Mouse (Mus musculus) embryonic fibroblast, embryonic 13.5 days (primary cell): ENCODE data around the gene Tma7. TPM values are rescaled to one million over a fixed set of nuclear protein-coding genes. Genes with fewer than 3 reads are reported as not detected.
A peak's percentile ranks its signal among the peaks of the same experiment; 100 is the strongest.

ENCODE experiments used
- H3K27ac ChIP-seq: 2 replicates; pipeline ENCODE4 v1.5.1; 2012; ENCODE audit warnings: low read length, control low read depth, inconsistent platforms; ENCODE audit not compliant: insufficient read depth
- H3K4me1 ChIP-seq: 2 replicates; pipeline ENCODE4 v1.6.1; 2011; ENCODE audit warnings: low read length; ENCODE audit not compliant: control insufficient read depth, insufficient read depth
- H3K4me3 ChIP-seq: 2 replicates; pipeline ENCODE4 v1.5.1; 2011; ENCODE audit warnings: mild to moderate bottlenecking, control low read depth, low read length; ENCODE audit not compliant: insufficient read depth
- CTCF ChIP-seq: IDR thresholded peaks from 2 replicates; pipeline ENCODE4 v1.5.1; 2011; ENCODE audit warnings: mild to moderate bottlenecking, control low read depth, low read length, moderate library complexity, borderline replicate concordance; ENCODE audit not compliant: insufficient read depth
- POLR2A ChIP-seq: IDR thresholded peaks from 2 replicates; pipeline ENCODE4 v1.6.1; 2011; ENCODE audit warnings: low read depth, mild to moderate bottlenecking, control low read depth, low read length, moderate library complexity
- polyA plus RNA-seq: library from polyadenylated mRNA; stranded (reverse); fragments of >200 nt; gene quantifications from 2 replicates; pipeline ENCODE4 v1.2.4, GENCODE M21; 2011; ENCODE audit warnings: low read depth; ENCODE audit not compliant: missing spikeins, insufficient read length

Tma7 gene
- polyA plus RNA-seq, 1 experiment = 552 TPM

GRCm38 (mm10) chr9:109038086-109038895, 44.1 kb downstream of the Tma7 start, which contains the start of gene Shisa5:
Gene Shisa5 (plus strand): TSS chr9:109038565.
- Histone ChIP-seq H3K27ac (peak within 1 kb of the TSS; percentile 74), H3K4me1 (peaks cover 17% of the 10 kb centered on the region; the same call in 1 of the 2 replicates), H3K4me3 (peak within 1 kb of the TSS; percentile 82)
- TF ChIP-seq CTCF = no peak
- TF ChIP-seq POLR2A = peak; percentile 96

- no peak for TF ChIP-seq POLR2A
- TF ChIP-seq CTCF = no peak
- Histone ChIP-seq H3K4me1 (no peaks in the 10 kb centered on the region), H3K27ac (no peak overlapping the region), H3K4me3 (no peak overlapping the region)
Observed at GRCm38 (mm10) chr9:109032435-109032834, 50.0 kb downstream of the Tma7 start.

GRCm38 (mm10) chr9:109031686-109032085, 50.7 kb downstream of the Tma7 start:
- H3K4me3 ChIP-seq = no peak overlapping the region
- no peak for TF ChIP-seq POLR2A
- no peak for TF ChIP-seq CTCF
- no peak overlapping the region for H3K27ac ChIP-seq
- H3K4me1 ChIP-seq = no peaks in the 10 kb centered on the region

- no peak overlapping the region for H3K4me3 ChIP-seq
- no peak for TF ChIP-seq CTCF
- no peak overlapping the region for H3K27ac ChIP-seq
- H3K4me1 ChIP-seq = no peaks in the 10 kb centered on the region
Observed at GRCm38 (mm10) chr9:109031001-109031400, 51.4 kb downstream of the Tma7 start.

- Histone ChIP-seq H3K4me1 (no peaks in the 10 kb centered on the region), H3K4me3 (no peak overlapping the region), H3K27ac (no peak overlapping the region)
- no peak for TF ChIP-seq POLR2A
- no peak for TF ChIP-seq CTCF
Observed at GRCm38 (mm10) chr9:109030312-109030711, 52.1 kb downstream of the Tma7 start.

- Histone ChIP-seq H3K27ac (no peak overlapping the region), H3K4me3 (no peak overlapping the region), H3K4me1 (no peaks in the 10 kb centered on the region)
- no peak for TF ChIP-seq POLR2A
- TF ChIP-seq CTCF = no peak
Observed at GRCm38 (mm10) chr9:109028919-109029318, 53.5 kb downstream of the Tma7 start.

GRCm38 (mm10) chr9:109028421-109028820, 54.0 kb downstream of the Tma7 start:
- Histone ChIP-seq H3K27ac (no peak overlapping the region), H3K4me1 (no peaks in the 10 kb centered on the region), H3K4me3 (no peak overlapping the region)
- TF ChIP-seq CTCF (no peak), POLR2A (no peak)

- H3K4me1 ChIP-seq = no peaks in the 10 kb centered on the region
- H3K27ac ChIP-seq = no peak overlapping the region
- no peak for TF ChIP-seq CTCF
- TF ChIP-seq POLR2A = no peak
- H3K4me3 ChIP-seq = no peak overlapping the region
Observed at GRCm38 (mm10) chr9:109027521-109027920, 54.9 kb downstream of the Tma7 start.

Other genes with a start within 250 kb of the Tma7 start
- gene Slc26a6, start 229.3 kb downstream of the Tma7 start, polyA plus RNA-seq = 9.7 and 10.1 TPM in 2 replicates
- gene Tmem89, start 168.0 kb downstream of the Tma7 start, polyA plus RNA-seq = not detected in 2 replicates
- 165 and 176 TPM in 2 replicates for gene Uqcrc1, start 146.0 kb downstream of the Tma7 start, polyA plus RNA-seq
- 48.8 and 70.7 TPM in 2 replicates for gene Col7a1, start 129.0 kb downstream of the Tma7 start, polyA plus RNA-seq
- 1.7 and 1.9 TPM in 2 replicates for gene Ucn2, start 96.6 kb downstream of the Tma7 start, polyA plus RNA-seq
- gene Pfkfb4, start 90.8 kb downstream of the Tma7 start, polyA plus RNA-seq = 6.0 and 7.1 TPM in 2 replicates
- 230 and 252 TPM in 2 replicates for gene Shisa5, start 44.0 kb downstream of the Tma7 start, polyA plus RNA-seq
- 8.2 and 12.8 TPM in 2 replicates for gene Trex1, start 22.9 kb downstream of the Tma7 start, polyA plus RNA-seq
- gene Atrip, start 8.5 kb downstream of the Tma7 start, polyA plus RNA-seq = 12.5 and 13.0 TPM in 2 replicates
- gene Ccdc51, start 94 bp downstream of the Tma7 start, polyA plus RNA-seq = 4.6 TPM in 2 replicates
- gene Plxnb1, start 12.8 kb upstream of the Tma7 start, polyA plus RNA-seq = 8.0 and 12.0 TPM in 2 replicates
- gene Fbxw21, start 79.5 kb upstream of the Tma7 start, polyA plus RNA-seq = not detected in 2 replicates
- gene Fbxw13, start 113.4 kb upstream of the Tma7 start, polyA plus RNA-seq = not detected in 2 replicates
- gene Fbxw20, start 152.2 kb upstream of the Tma7 start, polyA plus RNA-seq = not detected in 2 replicates
- gene Fbxw14, start 205.1 kb upstream of the Tma7 start, polyA plus RNA-seq = not detected in 2 replicates